Mouse (Mus musculus): ENCODE measurements at regions not wholly inside any gene's neighbourhood (a gene's known extent, or its start where the extent isn't known, plus 50 kb on each side); places are given as distances from the start of the nearest gene placed in this dataset.

GRCm38 (mm10) chr10:112863808-112864207, 65.0 kb downstream of the Atxn7l3b start:
- DNase-seq (ENCODE audit: low read depth) = peak; percentile 45
- no peak for TF ChIP-seq POLR2A (IDR thresholded peaks at IDR 0.05; ENCODE audit: borderline replicate concordance, extremely low read depth, insufficient read depth, insufficient read length, poor library complexity, severe bottlenecking)
- no peak for TF ChIP-seq CTCF (IDR thresholded peaks at IDR 0.05; ENCODE audit: borderline replicate concordance, extremely low read depth, insufficient read depth, insufficient read length)

- DNase-seq (ENCODE audit: low read depth) = peak; percentile 15
- TF ChIP-seq CTCF (IDR thresholded peaks at IDR 0.05; ENCODE audit: borderline replicate concordance, extremely low read depth, insufficient read depth, insufficient read length) (no peak), POLR2A (IDR thresholded peaks at IDR 0.05; ENCODE audit: borderline replicate concordance, extremely low read depth, insufficient read depth, insufficient read length, poor library complexity, severe bottlenecking) (no peak)
These were observed 65.4 kb downstream of the Atxn7l3b start for GRCm38 (mm10) chr10:112863375-112863774.

GRCm38 (mm10) chr10:112851997-112852396, 76.8 kb downstream of the Atxn7l3b start:
- no peak for DNase-seq (ENCODE audit: low read depth)
- no peak for TF ChIP-seq CTCF (IDR thresholded peaks at IDR 0.05; ENCODE audit: borderline replicate concordance, extremely low read depth, insufficient read depth, insufficient read length)
- TF ChIP-seq POLR2A (IDR thresholded peaks at IDR 0.05; ENCODE audit: borderline replicate concordance, extremely low read depth, insufficient read depth, insufficient read length, poor library complexity, severe bottlenecking) = no peak

GRCm38 (mm10) chr10:112846225-112846624, 82.6 kb downstream of the Atxn7l3b start:
- no peak for TF ChIP-seq CTCF (IDR thresholded peaks at IDR 0.05; ENCODE audit: borderline replicate concordance, extremely low read depth, insufficient read depth, insufficient read length)
- TF ChIP-seq POLR2A (IDR thresholded peaks at IDR 0.05; ENCODE audit: borderline replicate concordance, extremely low read depth, insufficient read depth, insufficient read length, poor library complexity, severe bottlenecking) = no peak
- peak; percentile 51 for DNase-seq (ENCODE audit: low read depth)

- no peak for DNase-seq (ENCODE audit: low read depth)
- no peak for TF ChIP-seq POLR2A (IDR thresholded peaks at IDR 0.05; ENCODE audit: borderline replicate concordance, extremely low read depth, insufficient read depth, insufficient read length, poor library complexity, severe bottlenecking)
- no peak for TF ChIP-seq CTCF (IDR thresholded peaks at IDR 0.05; ENCODE audit: borderline replicate concordance, extremely low read depth, insufficient read depth, insufficient read length)
These were observed 91.3 kb downstream of the Atxn7l3b start for GRCm38 (mm10) chr10:112837400-112838035.

- peak; percentile 50 for DNase-seq (ENCODE audit: low read depth)
- TF ChIP-seq POLR2A (IDR thresholded peaks at IDR 0.05; ENCODE audit: borderline replicate concordance, extremely low read depth, insufficient read depth, insufficient read length, poor library complexity, severe bottlenecking) (no peak), CTCF (IDR thresholded peaks at IDR 0.05; ENCODE audit: borderline replicate concordance, extremely low read depth, insufficient read depth, insufficient read length) (no peak)
These were observed 92.8 kb downstream of the Atxn7l3b start for GRCm38 (mm10) chr10:112835970-112836369.

GRCm38 (mm10) chr10:112835508-112835907, 93.3 kb downstream of the Atxn7l3b start:
- no peak for TF ChIP-seq POLR2A (IDR thresholded peaks at IDR 0.05; ENCODE audit: borderline replicate concordance, extremely low read depth, insufficient read depth, insufficient read length, poor library complexity, severe bottlenecking)
- no peak for TF ChIP-seq CTCF (IDR thresholded peaks at IDR 0.05; ENCODE audit: borderline replicate concordance, extremely low read depth, insufficient read depth, insufficient read length)

GRCm38 (mm10) chr10:112810181-112810580, 118.6 kb downstream of the Atxn7l3b start:
- DNase-seq (ENCODE audit: low read depth) = peak; percentile 66

More at GRCm38 (mm10) chr10:112835508-112835907, 93.3 kb downstream of the Atxn7l3b start:
- DNase-seq (ENCODE audit: low read depth) = no peak

GRCm38 (mm10) chr10:112803557-112803956, 125.2 kb downstream of the Atxn7l3b start:
- peak; percentile 49 for DNase-seq (ENCODE audit: low read depth)
- TF ChIP-seq POLR2A (IDR thresholded peaks at IDR 0.05; ENCODE audit: borderline replicate concordance, extremely low read depth, insufficient read depth, insufficient read length, poor library complexity, severe bottlenecking) = no peak
- TF ChIP-seq CTCF (IDR thresholded peaks at IDR 0.05; ENCODE audit: borderline replicate concordance, extremely low read depth, insufficient read depth, insufficient read length) = peak; percentile 33; the same call in 1 of the 2 replicates

More at GRCm38 (mm10) chr10:112810181-112810580, 118.6 kb downstream of the Atxn7l3b start:
- TF ChIP-seq CTCF (IDR thresholded peaks at IDR 0.05; ENCODE audit: borderline replicate concordance, extremely low read depth, insufficient read depth, insufficient read length) = no peak
- no peak for TF ChIP-seq POLR2A (IDR thresholded peaks at IDR 0.05; ENCODE audit: borderline replicate concordance, extremely low read depth, insufficient read depth, insufficient read length, poor library complexity, severe bottlenecking)

GRCm38 (mm10) chr10:112801560-112801959, 127.2 kb downstream of the Atxn7l3b start:
- peak; percentile 82 for DNase-seq (ENCODE audit: low read depth)
- peak; percentile 86; the same call in 1 of the 2 replicates for TF ChIP-seq CTCF (IDR thresholded peaks at IDR 0.05; ENCODE audit: borderline replicate concordance, extremely low read depth, insufficient read depth, insufficient read length)
- no peak for TF ChIP-seq POLR2A (IDR thresholded peaks at IDR 0.05; ENCODE audit: borderline replicate concordance, extremely low read depth, insufficient read depth, insufficient read length, poor library complexity, severe bottlenecking)

GRCm38 (mm10) chr10:112798603-112799002, 130.2 kb downstream of the Atxn7l3b start:
- TF ChIP-seq CTCF (IDR thresholded peaks at IDR 0.05; ENCODE audit: borderline replicate concordance, extremely low read depth, insufficient read depth, insufficient read length) (no peak), POLR2A (IDR thresholded peaks at IDR 0.05; ENCODE audit: borderline replicate concordance, extremely low read depth, insufficient read depth, insufficient read length, poor library complexity, severe bottlenecking) (no peak)
- DNase-seq (ENCODE audit: low read depth) = no peak

GRCm38 (mm10) chr10:112798090-112798489, 130.7 kb downstream of the Atxn7l3b start:
- no peak for TF ChIP-seq POLR2A (IDR thresholded peaks at IDR 0.05; ENCODE audit: borderline replicate concordance, extremely low read depth, insufficient read depth, insufficient read length, poor library complexity, severe bottlenecking)
- TF ChIP-seq CTCF (IDR thresholded peaks at IDR 0.05; ENCODE audit: borderline replicate concordance, extremely low read depth, insufficient read depth, insufficient read length) = no peak
- DNase-seq (ENCODE audit: low read depth) = peak; percentile 34

Data from brain, embryonic 14.5 days (tissue).